Mouse (Mus musculus): ENCODE measurements around the gene Dcps.

Gene Dcps

DNA sequence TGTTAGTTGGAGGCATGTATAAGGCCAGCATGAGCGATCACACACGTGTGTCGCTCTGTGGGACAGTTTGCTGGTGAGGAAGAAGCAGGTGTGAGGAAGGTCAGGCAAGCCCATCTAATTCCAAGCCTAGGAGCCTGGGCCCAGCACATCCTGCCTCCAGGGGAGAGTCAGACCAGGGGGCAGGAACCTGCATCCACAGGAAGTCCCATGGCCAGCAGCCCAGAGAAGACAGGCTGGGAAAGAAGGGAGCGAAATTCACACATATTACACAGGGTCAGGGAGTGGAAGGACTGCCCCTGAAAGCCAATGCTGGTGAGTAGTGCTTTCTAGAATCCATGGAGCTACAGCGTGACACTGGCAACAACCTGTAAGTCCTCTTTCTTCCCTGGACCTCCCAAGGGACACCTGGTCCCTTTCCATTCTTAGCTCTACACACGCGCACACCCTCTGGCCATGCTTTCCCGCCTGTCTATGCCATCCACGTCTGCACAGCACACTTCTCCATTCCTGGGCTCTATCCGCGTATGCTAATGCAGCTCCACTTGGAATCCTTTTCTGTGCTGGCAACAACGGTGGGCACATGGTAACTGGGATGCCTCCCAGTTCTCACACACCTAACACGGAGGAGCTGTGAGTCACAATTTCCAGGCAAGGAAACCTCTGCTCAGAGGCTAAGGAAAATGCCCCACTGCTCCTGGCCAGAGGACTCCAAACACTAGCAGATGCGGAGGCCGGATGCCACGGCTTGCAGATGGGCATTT lies 44.0 kb downstream of the Dcps start:
- DNase-seq, result no peak

DNA sequence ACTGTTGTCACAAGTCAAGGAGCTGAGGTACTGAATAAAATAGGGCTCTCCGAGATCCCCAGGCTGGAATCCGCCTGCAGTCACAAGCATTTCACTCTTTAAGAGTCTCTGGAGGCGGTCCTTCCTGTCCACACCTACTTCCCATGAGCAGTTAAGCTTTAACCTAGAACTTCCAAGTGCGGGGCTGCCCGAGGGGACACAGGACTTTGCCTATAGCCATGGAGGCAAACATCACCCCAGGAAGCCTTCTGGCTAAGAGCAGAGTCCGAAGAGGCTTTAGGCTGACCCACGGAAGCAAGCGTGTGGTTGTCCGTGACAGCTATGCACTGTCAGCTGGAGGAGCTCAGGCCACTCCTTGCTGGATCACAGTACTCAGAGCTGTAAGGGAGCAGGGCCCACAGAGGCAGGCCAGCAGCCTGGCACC lies 46.9 kb downstream of the Dcps start:
- DNase-seq, result no peak

DNA sequence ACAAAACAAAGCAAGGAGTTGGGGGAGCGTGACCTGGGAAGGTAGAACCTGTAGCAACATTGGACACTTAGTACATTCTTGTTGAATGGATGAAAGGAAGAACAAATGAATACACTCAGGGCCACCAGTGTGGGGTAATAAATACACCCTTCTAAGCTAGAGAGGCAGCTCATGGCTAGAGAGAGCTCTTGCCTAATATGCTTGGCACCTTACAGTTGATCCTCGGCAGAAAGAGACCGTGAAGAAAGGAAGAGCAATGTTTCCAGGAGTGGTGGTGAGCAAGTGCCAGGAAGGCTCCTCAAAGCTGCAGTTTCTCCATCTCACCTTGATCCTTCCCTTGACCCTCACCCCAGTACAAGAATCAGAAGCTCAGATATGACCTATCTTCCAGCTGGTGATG lies 47.3 kb downstream of the Dcps start:
- DNase-seq, result no peak

DNA sequence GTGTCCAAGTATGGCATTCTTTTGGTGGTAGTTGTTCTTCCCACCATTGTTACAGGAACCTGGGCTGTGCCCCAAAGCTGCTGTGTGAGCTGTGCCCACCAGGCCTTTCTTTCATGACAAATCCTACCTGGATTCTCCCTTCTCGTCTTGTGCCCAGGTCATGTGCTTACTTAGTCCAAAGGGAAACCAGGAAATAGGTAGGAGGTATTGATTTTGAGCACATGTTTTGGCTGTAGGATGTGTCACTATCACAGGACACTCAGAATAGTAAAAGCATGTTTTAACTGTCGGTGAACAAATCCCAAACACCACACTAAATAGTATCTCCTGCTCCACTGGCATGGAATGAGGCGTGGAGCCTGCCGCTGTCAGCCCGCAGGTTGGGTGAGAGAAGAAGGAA lies 48.3 kb downstream of the Dcps start:
- no peak for DNase-seq

DNA sequence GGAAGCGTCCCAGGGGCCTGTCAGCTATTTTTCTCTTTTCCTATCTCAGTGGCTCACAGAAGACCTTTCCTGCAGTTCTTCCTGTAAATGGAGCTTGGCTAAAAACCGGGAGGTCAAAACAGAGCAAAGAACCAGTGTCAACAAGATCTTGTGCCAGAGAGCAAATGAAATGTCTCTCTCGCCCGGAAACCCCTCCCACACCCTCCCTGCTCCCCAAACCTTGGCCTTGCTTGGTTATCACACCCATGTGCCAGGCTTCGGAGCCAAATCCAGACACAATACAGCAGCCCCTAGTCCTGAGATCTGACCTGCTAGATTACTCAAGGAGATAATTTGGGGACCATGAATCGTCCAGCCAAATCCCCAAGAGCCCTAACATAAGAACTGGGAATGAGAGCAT lies 48.7 kb downstream of the Dcps start:
- no peak for DNase-seq

DNA sequence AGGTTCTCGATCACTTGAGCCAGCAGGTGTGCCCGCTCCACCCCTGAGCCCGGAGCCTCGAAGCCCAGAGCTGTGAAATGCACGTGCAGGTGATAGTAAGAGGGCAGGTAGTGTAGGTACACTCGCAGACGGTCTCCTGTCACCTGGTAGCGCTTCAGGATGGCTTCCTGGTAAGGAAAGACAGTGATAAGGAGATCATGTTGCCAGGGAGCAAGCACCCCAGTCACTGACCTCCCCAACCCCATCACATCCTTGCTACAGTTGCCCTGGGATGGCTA lies 51.2 kb downstream of the Dcps start:
- DNase-seq, result no peak

DNA sequence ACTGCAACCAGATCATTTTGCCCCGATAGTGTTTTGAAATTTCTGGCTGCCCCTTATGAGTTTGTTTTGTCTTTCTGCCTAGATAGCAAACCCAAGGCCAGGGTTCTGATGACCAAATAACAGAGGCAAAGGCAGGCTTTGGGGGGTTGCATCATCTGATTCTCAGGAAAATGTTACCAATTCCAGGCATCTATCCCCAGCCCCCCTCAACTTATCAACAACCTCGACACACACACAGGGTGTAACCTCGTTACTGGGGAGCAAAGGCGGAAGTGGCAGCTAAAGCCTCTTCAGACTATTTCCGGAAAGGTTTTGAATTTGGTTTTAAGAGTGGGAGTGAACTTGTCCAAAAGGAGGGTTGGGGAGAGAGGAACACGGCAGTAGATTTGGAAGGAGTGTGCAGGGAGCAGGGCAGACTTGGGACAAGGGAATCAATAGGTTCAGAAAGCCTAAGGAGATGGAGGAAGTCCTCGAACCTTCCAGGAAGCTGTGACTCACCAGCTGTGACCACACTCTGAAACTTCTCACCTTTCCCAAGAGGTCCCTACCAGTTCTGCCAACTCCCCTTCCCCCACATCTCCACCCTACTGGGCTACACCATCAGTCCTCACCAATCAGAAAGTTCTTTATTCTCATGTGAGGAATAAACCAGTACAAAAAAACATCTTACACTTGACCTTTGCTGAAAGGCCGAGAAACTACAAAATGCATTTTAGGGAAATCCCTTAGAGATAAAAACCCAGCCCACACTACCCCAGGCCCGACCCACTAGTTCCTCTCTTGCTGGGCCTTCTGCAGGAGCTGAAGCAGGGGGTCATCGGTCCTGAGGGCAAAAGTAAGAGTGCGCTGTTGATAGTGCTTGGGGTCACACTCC lies 51.8 kb downstream of the Dcps start:
- peak; percentile 18 to 46 for DNase-seq

DNA sequence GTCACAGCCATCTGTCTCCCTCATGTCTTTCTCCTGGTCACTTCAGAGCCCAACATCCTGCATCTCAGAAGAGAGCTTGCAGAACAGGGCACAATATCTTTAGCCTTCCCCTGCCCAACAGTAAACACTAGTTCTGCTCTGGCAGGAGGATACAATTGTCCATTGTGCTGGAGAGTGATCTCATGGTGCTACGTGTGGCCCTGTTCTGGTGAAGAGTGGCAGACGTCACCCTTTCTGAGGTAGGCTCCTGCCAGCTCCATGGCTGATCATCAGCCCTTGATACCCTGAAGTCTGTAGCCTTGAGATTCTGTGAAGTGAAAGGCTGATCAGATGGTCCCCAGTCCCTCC lies 52.4 kb downstream of the Dcps start:
- no peak for DNase-seq

DNA sequence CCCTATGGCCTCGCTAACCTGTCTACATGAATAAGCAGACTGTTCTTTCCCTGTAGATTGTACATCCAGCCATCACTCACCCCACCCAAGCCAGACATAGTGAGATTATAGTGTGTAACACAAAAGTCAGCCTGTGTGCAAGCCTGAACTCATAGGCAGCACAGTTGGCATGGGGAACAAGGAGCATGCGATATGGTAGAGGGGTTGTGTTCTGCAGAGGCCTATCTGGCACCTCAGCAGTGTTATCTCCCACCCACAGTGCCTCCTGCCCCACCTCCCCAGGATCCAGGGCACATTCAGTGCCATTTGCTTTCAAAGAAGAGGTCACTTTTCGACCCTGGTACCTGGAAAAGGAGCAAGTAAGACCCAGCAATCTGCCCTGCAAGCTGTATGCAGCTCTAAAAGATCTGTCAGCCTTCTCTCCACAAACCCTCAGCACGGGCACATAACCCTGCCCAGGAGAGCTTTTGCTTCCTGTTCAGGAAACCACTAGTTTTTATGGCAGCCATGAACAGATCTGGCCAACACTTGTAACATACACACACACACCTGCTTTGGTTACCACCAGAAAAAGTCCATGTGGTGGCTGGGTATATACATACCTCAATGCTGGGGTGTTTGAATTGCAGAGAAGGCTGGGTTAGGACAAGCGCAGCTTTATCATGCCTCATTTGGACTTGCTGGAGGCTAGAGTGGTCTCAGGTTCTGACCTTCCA lies 53.2 kb downstream of the Dcps start:
- no peak for DNase-seq

DNA sequence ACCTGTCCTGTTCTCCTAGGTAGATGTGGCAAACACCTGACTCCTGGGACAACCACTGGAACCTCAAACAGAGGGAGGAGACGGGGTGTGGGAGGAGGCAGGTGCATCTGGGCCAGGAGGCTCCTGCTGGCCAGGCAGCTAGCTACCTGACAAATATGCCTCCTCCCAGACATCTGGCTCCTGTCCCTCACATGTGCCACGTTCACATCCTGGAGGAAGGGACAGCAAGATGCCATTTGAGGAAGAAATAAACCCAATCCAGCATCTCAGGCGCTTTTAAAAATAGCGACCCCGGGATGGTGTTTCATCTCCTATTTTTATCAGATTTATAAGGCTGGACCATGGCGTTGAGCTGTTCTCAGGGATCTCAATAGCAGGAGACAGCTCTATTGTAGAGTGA lies 56.7 kb downstream of the Dcps start, which contains the start of gene St3gal4:
Gene St3gal4 (minus strand): TSS at position 101 of the 400 bp plus-strand sequence.
- no peak for DNase-seq

DNA sequence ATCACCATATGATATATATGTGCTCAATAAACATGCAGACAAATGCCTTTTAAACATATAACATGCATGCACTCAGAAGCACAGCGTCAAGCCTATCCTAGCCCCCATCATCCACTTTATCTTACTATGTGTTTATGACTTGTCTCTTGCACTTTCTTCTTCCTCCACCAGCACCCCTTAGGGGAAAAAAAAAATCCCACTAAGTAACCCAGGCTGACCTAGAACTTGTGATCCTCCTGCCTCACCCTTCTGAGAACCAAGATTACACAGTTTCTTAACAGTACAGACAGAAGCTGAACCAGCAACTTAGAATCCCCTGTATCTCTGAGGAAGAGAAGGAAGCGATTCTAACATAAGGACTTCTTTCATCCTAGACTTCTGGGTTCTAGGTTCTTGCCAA lies 57.3 kb downstream of the Dcps start:
- no peak for DNase-seq

DNA sequence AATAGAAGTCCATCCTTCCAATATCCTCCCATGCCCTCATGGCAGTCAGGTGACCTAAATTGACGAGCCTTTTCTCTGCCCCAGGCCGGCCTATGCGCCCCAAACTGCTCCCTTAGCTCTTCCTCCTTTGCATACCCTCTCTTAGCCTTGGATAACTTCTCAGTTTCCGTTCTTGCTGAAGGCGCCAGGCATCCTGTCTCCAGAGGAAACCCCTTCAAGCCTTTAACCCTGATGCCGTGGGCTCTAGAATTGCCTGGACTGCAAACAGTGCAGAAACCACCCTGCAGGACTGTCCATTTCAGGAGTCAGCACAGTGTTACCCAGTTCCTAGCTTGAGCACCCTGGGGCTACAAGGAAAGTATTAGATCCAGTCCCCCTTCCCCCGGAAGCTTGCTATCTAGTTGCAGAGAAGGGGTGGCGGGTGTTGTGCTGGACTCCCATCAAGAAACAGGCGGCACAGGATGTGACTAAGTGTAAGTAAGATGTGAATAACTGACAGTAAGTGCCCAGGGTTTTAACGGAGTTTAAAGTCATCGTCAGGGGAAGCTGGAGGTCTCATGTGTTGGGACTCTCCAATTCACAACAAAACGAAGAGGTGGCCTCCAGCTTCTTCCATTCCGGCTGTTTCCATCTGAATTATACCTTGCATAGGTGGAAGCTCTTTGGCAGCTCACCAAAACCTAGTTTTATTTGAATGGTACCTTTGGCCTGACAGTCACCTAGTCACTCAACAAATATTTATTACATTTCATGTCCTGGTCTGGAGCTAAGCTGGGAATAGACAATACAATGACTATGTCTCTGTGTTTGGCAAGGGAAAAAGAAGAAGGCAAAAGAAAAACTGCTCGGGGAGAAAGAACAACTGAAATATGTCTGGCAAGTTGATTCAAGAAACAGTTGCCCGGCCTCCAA lies 58.2 kb downstream of the Dcps start:
- peak; percentile 23 to 38 for DNase-seq

DNA sequence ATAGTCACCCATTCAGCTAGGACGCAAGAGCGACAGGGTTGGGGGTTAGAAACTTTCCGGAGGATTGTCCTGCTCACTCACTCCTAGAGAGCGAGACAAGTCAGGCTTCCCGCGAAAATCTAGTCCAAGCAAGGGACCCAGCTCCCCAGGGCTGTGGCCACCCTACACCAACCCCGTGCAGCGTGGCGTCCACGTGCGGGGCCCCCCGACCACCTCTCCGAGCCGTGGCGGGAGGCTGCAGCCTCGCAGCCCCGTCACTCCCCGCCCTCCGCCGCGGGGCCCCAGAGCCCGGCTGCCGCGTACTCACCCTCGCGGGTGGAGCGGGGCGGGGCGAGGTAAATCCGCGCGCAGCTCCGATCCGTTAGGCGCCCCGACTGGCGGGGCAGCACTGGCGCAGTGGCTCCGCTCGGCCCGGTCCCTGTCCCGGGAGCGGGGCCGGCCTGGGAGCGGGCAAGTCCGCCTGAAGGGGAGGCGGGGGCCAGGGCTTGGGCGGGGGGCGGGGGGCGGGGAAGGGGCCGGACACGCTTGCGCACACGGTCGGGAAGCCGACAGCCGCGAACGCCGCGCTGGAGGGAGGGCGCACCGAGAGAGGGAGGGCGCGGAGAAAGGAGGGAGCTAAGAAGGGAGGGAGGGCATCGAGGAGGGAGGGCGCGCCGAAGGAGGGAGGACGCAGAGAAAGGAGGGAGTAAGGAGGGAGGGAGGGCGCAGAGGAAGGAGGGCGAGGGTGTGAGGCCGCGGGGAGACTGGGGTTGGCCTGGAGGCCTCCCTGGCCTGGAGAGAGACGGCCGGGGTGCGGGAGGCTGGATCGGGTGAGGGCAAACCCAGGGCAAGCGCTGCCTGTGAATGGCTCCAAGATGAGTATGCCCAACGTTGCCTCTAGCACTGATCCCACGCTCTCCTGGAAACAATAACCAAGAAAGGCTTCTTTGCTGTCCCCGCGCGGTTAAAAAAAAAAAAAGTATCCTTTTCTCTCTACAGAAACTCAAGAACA lies 59.2 kb downstream of the Dcps start:
- peak; percentile 71 to 74 for DNase-seq

DNA sequence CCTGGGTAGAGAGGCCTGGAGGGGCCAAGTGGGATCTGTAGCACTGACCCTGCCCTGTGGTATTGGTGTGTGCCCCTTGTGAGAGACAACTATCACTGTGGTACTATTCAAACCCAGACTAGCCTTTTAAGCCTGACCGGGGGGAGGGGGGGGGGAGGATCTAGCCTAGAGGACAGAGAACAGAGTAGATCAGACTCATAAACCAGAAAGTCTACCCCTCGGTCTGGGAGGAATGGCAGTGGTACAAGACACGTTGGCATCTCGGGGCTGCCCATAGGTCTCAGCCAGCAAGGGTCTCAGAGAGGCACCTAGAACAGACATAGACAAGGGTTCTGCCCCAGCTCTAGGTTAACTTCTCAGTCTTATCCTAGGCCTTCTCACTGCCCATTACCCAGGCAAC lies 60.1 kb downstream of the Dcps start:
- no peak for DNase-seq

DNA sequence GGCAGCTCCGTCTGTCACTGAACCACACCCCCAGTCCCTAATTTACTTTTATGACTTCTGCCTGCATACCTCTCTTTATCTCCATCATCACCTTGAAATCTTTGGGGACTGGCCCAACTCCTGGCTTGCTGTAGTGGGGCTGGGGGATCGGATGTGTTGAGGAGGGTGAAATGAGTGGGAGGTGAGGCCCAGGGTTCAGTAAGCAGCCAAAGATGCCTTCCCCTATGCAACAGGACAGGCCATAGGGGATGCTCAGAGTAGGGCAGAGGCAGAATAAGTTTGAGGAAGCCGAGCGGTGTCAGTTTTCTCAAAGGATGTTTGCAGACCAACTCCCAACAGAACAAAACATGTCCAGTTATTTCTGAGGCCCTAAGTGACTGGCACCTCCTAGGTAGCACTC lies 60.6 kb downstream of the Dcps start:
- no peak for DNase-seq

DNA sequence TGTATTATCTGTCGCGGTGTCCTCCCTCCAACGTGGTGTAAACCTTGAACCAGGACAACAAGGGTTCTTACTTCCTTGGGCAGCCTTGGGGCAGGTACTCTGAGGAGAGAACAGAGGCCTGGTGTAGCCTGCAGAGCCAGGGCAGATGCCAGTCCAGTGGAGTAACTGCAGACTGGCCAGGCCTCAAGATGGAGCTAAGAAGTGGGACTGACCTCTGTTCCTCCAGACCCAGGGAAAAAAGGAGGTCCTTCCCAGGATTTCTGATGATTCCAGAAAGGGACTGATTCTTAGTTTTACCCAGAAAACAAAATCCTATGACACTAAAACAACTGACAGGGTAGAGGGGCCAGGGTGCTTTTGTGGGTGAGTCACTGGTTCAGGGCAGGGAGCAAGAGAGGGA lies 61.6 kb downstream of the Dcps start:
- no peak for DNase-seq

DNA sequence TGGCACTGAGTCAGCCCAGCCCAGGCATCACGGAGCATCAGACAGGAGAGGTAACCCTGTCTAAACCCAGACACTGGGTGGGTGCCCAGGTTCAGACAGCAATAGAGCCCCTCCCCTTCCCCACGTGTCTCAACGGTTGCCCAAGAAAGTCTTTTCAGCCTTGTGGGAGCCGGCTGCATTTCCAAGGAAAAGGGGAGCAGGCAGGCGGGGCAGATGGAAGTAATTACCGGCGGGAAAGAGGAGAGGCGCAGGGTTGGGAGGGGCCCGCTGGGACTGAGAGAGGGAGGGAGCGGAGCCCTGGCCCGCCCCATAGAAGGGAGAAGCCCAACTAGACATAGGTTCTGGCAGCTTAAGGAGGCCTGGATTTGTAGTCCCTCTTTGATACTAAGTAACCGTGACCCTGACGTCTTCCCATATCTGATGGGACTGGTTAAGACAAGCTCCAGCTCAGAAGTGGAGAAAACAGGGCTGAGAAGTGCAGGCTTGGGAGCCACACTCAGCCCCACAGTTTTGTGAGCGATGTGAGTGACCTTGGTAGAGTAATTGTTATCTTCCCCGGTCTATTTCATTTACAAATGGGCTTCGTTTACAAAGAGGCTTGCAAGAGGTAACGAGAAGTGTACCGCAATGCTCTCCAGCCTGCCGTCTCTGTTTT lies 63.8 kb downstream of the Dcps start:
- DNase-seq, result no peak

DNA sequence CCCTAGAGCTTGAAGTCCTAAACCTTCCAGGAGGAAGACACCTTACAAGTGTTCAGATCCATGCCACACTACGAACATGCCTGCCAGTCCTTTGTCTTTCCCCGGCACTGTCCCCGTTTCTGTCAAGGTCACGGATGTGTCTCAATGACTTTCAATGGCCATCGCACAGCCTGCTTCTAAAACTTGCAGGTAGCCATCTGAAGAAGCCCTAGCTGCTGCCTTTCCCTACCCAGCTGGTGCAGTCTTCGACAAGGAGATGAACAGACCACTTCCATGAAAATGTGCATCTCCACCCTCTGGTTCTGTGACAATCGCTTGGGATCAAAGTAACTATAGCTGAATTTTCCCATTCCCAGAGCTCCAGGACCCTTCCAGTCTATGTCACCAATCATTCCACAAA lies 64.4 kb downstream of the Dcps start:
- no peak for DNase-seq

DNA sequence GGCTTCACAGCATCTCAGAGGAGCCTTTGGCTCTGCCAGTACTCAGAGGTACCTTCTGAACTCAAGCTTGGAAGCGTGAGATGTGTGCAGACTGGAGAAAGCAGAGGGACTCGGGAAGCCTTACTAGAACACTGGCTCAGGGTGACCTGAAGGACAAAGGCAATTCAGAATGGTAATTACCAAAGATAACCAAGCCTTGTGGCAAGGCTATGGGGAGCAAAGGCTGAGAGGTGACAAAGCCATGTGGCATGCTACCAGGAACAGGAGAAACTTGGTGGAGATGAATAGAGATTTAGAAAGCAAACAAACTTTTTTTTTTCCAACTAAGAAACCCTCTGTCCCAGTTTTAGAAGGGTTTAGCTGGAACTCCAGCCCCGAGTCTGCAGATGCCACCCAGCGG lies 65.3 kb downstream of the Dcps start:
- DNase-seq, result no peak

DNA sequence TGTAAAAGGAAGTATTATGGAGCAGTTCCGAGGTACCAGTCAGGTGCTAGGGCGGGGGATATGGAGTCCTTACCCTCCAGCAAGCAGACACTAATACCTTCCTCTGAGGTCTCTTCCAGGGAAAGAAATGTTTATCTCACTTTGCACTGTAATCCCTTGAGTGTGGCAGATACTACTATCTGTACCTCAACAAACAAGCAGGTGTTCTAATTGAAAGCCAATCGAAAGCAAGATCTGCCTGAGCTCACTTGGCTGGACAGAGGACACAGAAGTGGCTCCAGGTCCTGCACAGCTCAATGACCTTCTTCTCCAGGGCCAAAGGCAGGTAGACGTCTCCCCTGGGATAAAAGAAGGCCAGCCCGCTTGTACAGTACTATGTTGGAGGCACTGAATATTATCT lies 65.8 kb downstream of the Dcps start:
- DNase-seq, result no peak

DNA sequence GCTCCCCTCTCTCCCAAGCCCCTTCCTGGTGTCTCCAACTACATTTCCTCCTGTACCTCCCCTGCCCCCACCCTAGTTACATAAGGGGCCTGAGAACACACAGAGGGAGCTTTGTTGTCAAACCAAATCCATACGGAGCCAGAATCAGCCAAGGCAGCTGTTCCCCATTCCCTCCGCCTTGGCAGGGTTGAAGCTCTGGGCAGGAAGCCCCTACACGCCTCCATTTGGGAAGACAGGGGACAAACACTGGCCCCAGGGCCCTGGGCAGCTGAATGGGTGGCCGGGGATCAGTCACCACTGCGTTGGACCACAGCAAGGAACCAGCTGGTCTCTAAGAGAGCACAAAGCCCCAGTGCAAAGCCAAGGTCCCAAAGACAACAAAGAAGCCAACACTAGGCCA lies 66.9 kb downstream of the Dcps start:
- DNase-seq, result no peak
